ENCODE assay signal across 9 mouse cellular contexts in genomic region chr1:55195021-55195420, GRCm38 (mm10).
"Had no signal": no experiment of that assay in that cellular context is flagged by ENCODE, and none has a peak within 500 bp of the region (broad histone marks: within the 10 kb centered on the region; RNA-seq: fewer than 3 reads in every experiment).

No protein-coding gene starts in this region.

- H3K9ac ChIP-seq: liver, embryonic 13.5 days; neural tube, embryonic 15.5 days had no signal

- H3K4me3 ChIP-seq: liver, embryonic 13.5 days; neural tube, embryonic 15.5 days had no signal

- H3K36me3 ChIP-seq: liver, embryonic 13.5 days; neural tube, embryonic 15.5 days had no signal

- H3K27ac ChIP-seq: liver, embryonic 13.5 days; neural tube, embryonic 15.5 days had no signal

- DNase-seq: kidney, adult 2 months; kidney, postnatal 25 days; liver; liver, embryonic 13.5 days; lung, adult 18-20 months; right cerebral cortex, adult 18-20 months; right cerebral cortex, postnatal 25 days had no signal

- H3K27me3 ChIP-seq: liver, embryonic 13.5 days; neural tube, embryonic 15.5 days had no signal

- H3K4me2 ChIP-seq: liver, embryonic 13.5 days had no signal

- ATAC-seq: intestine, embryonic 16.5 days had no signal

- H3K9me3 ChIP-seq: liver, embryonic 13.5 days; neural tube, embryonic 15.5 days had no signal
